Mouse (Mus musculus) liver, adult 2 months (tissue): ENCODE data around the gene Gm43720. TPM values are rescaled to one million over a fixed set of nuclear protein-coding genes. Genes with fewer than 3 reads are reported as not detected.

Experiments used
- DNase-seq: peaks from one replicate; pipeline ENCODE4 v3.0.0-alpha.2; 2011; ENCODE audit warnings: low read depth, low spot score; ENCODE audit errors: extremely low read depth
- H3K27ac ChIP-seq: fragments of 200-500 bp; replicated peaks from 2 replicates; pipeline ENCODE4 v1.5.1; 2012; ENCODE audit warnings: low read depth, mild to moderate bottlenecking, control low read depth, inconsistent platforms, low read length; ENCODE audit not compliant: insufficient read depth
- H3K27me3 ChIP-seq: fragments of 200-500 bp; 2 replicates; pipeline ENCODE4 v1.6.1; 2012; ENCODE audit warnings: mild to moderate bottlenecking, moderate library complexity, low read length, inconsistent platforms; ENCODE audit not compliant: control insufficient read depth, insufficient read depth
- H3K36me3 ChIP-seq: fragments of 200-500 bp; 2 replicates; pipeline ENCODE4 v1.6.1; 2012; ENCODE audit warnings: low read length, inconsistent platforms; ENCODE audit not compliant: control insufficient read depth, insufficient read depth
- H3K4me1 ChIP-seq: fragments of 200-500 bp; 2 replicates; pipeline ENCODE4 v1.6.1; 2011; ENCODE audit warnings: low read length; ENCODE audit not compliant: control insufficient read depth, insufficient read depth
- H3K4me3 ChIP-seq: fragments of 200-500 bp; 2 replicates; pipeline ENCODE4 v1.5.1; 2011; ENCODE audit warnings: low read depth, mild to moderate bottlenecking, control low read depth, low read length, moderate library complexity; ENCODE audit not compliant: insufficient read depth
- H3K79me2 ChIP-seq: fragments of 200-500 bp; 2 replicates; pipeline ENCODE4 v1.6.1; 2012; ENCODE audit warnings: inconsistent platforms, mild to moderate bottlenecking, low read length, moderate library complexity; ENCODE audit not compliant: control insufficient read depth, insufficient read depth
- H3K9ac ChIP-seq: fragments of 200-500 bp; 2 replicates; pipeline ENCODE4 v1.6.1; 2012; ENCODE audit warnings: low read depth, mild to moderate bottlenecking, control low read depth, inconsistent platforms, low read length
- CTCF ChIP-seq: fragments of 200-500 bp; IDR thresholded peaks from 2 replicates; pipeline ENCODE4 v1.5.1; 2011; ENCODE audit warnings: low read depth, low read length, control low read depth
- POLR2A ChIP-seq: fragments of 200-500 bp; IDR thresholded peaks from 2 replicates; pipeline ENCODE4 v1.6.1; 2011; ENCODE audit warnings: low read length, control low read depth; ENCODE audit not compliant: insufficient read depth; ENCODE audit errors: extremely low read depth
- WGBS: fragments of 180-500 bp; shearing (Covaris S2); methylation state at CpG from one replicate; pipeline ENCODE4 v1.1.7; 2018; 5-methylcytosine and 5-hydroxymethylcytosine counted together
- polyA plus RNA-seq: library from polyadenylated mRNA; depleted of rRNA; stranded (reverse); fragments of >200 nt; gene quantifications from 2 replicates; pipeline ENCODE4 v1.2.3, GENCODE M21; 2012
- total RNA-seq: library from RNA; depleted of rRNA; stranded (reverse); fragments of >200 nt; gene quantifications from 2 replicates; pipeline ENCODE4 v1.2.3, GENCODE M21; 2014

Gene Gm43720
- total and polyA plus RNA-seq, 2 experiments: not detected

GRCm38 (mm10) chr5:138255353-138256093 lies 24.2 kb downstream of the Gm43720 start, which contains the start of gene Lamtor4:
Gene Lamtor4, plus strand, starts transcription at chr5:138255482.
- no peaks in the 10 kb centered on the region for H3K27me3 ChIP-seq
- peak within 1 kb of the TSS; percentile 74 for H3K4me3 ChIP-seq
- TF ChIP-seq CTCF (peak; percentile 35), POLR2A (peak; percentile 69)
- peak; percentile 95 for DNase-seq
- H3K9ac ChIP-seq: peak within 1 kb of the TSS; percentile 84
- peak within 1 kb of the TSS; percentile 72 for H3K27ac ChIP-seq
- H3K79me2 ChIP-seq: no peaks in the 10 kb centered on the region
- H3K4me1 ChIP-seq: peaks cover 4% of the 10 kb centered on the region
- WGBS: under 1% methylated on average over 38 of the region's 38 CpGs
- H3K36me3 ChIP-seq: no peaks in the 10 kb centered on the region

GRCm38 (mm10) chr5:138253061-138253460 lies 26.7 kb downstream of the Gm43720 start:
- H3K36me3 ChIP-seq: no peaks in the 10 kb centered on the region
- no peak overlapping the region for H3K9ac ChIP-seq
- 96% methylated on average over 3 of the region's 3 CpGs for WGBS
- no peak overlapping the region for H3K4me3 ChIP-seq
- DNase-seq: no peak
- H3K27me3 ChIP-seq: no peaks in the 10 kb centered on the region
- peaks cover 4% of the 10 kb centered on the region for H3K4me1 ChIP-seq
- TF ChIP-seq POLR2A (no peak), CTCF (no peak)
- no peaks in the 10 kb centered on the region for H3K79me2 ChIP-seq
- H3K27ac ChIP-seq: no peak overlapping the region

DNA sequence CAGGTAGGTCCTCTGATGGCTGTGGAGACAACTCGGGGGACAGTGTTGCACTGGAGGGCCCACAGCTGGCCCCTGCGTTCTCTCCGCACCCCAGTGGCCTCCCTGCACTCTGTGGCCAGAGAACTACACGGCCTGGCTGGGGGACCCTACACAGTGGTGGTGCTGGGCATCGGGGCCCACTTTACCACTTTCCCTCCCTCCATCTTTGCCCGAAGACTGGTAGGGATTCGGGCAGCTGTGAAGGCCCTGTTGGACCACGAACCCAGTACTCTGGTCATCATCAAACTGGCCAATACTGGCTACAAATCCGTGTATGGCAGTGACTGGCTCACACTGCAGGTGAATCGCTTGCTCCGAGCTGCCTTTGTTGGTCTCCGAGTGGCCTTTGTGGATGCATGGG lies 28.6 kb downstream of the Gm43720 start:
- H3K4me3 ChIP-seq: no peak overlapping the region
- no peak overlapping the region for H3K27ac ChIP-seq
- DNase-seq: no peak
- TF ChIP-seq CTCF: no peak
- no peak for TF ChIP-seq POLR2A
- no peaks in the 10 kb centered on the region for H3K27me3 ChIP-seq
- peaks cover 4% of the 10 kb centered on the region for H3K4me1 ChIP-seq
- WGBS: 86% methylated on average over 12 of the region's 12 CpGs
- no peak overlapping the region for H3K9ac ChIP-seq
- no peaks in the 10 kb centered on the region for H3K36me3 ChIP-seq
- no peaks in the 10 kb centered on the region for H3K79me2 ChIP-seq

DNA sequence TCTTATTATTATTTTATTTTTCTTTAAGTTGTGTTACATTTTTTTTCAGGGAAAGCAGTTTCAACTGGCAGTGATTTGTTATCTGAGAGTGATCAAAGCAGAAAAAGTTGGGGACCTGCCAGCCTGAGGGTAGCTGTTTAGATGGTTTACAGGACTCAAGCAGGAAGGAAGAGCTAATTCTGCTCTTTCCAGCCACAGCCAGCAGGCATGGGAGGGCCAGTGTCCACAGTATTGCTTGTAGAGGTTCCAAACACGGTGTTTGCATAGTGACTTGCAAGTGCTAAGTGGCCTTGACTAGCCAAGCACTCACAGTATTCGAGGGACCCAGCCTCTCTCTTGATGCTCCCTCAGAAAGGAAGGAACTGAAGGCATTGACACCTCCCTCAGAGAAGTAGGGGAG lies 38.2 kb downstream of the Gm43720 start:
- TF ChIP-seq POLR2A (no peak), CTCF (no peak)
- WGBS: 13% methylated on average over 2 of the region's 2 CpGs
- no peak overlapping the region for H3K27ac ChIP-seq
- H3K4me1 ChIP-seq: no peaks in the 10 kb centered on the region
- no peak overlapping the region for H3K9ac ChIP-seq
- H3K4me3 ChIP-seq: no peak overlapping the region
- no peaks in the 10 kb centered on the region for H3K27me3 ChIP-seq
- no peak for DNase-seq
- no peaks in the 10 kb centered on the region for H3K79me2 ChIP-seq
- no peaks in the 10 kb centered on the region for H3K36me3 ChIP-seq

- TF ChIP-seq CTCF (no peak), POLR2A (no peak)
- no peak overlapping the region for H3K9ac ChIP-seq
- no peak overlapping the region for H3K4me3 ChIP-seq
- no peaks in the 10 kb centered on the region for H3K79me2 ChIP-seq
- DNase-seq: no peak
- no peaks in the 10 kb centered on the region for H3K27me3 ChIP-seq
- H3K36me3 ChIP-seq: no peaks in the 10 kb centered on the region
- no peaks in the 10 kb centered on the region for H3K4me1 ChIP-seq
- H3K27ac ChIP-seq: no peak overlapping the region
Measured at GRCm38 (mm10) chr5:138234224-138234623, 45.5 kb downstream of the Gm43720 start.

DNA sequence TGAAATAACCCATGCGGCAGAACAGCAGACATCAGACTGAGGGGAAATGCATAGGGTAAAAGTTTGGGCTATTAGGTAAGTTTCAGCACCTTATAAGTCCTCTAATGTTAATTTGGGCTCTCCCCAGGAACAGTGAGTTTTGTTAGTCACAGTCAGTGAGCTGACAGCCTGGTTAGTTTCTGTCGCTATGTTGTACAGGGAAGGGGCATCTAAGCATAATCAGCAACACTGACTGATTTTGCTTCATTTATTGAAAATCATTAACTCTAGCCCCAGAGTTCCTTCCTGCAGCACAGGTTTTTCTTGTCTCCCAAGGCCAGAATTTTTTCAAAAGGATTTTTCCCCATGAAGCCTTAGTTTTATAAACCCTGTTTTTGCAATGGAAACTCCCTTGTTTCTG lies 46.0 kb downstream of the Gm43720 start:
- no peaks in the 10 kb centered on the region for H3K4me1 ChIP-seq
- no peaks in the 10 kb centered on the region for H3K79me2 ChIP-seq
- WGBS: 92% methylated on average over 2 of the region's 2 CpGs
- no peaks in the 10 kb centered on the region for H3K27me3 ChIP-seq
- no peak for DNase-seq
- TF ChIP-seq CTCF (no peak), POLR2A (no peak)
- H3K27ac ChIP-seq: no peak overlapping the region
- no peaks in the 10 kb centered on the region for H3K36me3 ChIP-seq
- H3K9ac ChIP-seq: no peak overlapping the region
- H3K4me3 ChIP-seq: no peak overlapping the region
